Mouse (Mus musculus): ENCODE results near the gene Scn5a. TPM values are rescaled to one million over a fixed set of nuclear protein-coding genes. Genes with fewer than 3 reads are reported as not detected.

Scn5a gene
- total RNA-seq (2021): under 1 TPM; 0.06 to 0.07 TPM
- long read RNA-seq, experiment 1: 0 reads
- long read RNA-seq, experiment 2: 0 reads

GRCm38 (mm10) chr9:119578636-119579438 lies at the start of gene Scn5a:
Gene Scn5a, minus strand, starts transcription at chr9:119579016.
- peak; percentile 24 to 29 for DNase-seq (ENCODE audit: low spot score in 2 of 2)

- no peak for DNase-seq (ENCODE audit: low spot score in 2 of 2)
Observed at GRCm38 (mm10) chr9:119627227-119627626, 48.4 kb upstream of the Scn5a start.

- no peak for DNase-seq (ENCODE audit: low spot score in 2 of 2)
Observed at GRCm38 (mm10) chr9:119624151-119624550, 45.3 kb upstream of the Scn5a start.

GRCm38 (mm10) chr9:119614798-119615197 lies 36.0 kb upstream of the Scn5a start:
- DNase-seq (ENCODE audit: low spot score in 2 of 2): no peak

GRCm38 (mm10) chr9:119610563-119611166 lies 31.8 kb upstream of the Scn5a start:
- DNase-seq (ENCODE audit: low spot score in 2 of 2): no peak

- no peak for DNase-seq (ENCODE audit: low spot score in 2 of 2)
Observed at GRCm38 (mm10) chr9:119606906-119607305, 28.1 kb upstream of the Scn5a start.

- DNase-seq (ENCODE audit: low spot score in 2 of 2): no peak
Observed at GRCm38 (mm10) chr9:119604607-119605006, 25.8 kb upstream of the Scn5a start.

- DNase-seq (ENCODE audit: low spot score in 2 of 2): no peak
Observed at GRCm38 (mm10) chr9:119598501-119598900, 19.7 kb upstream of the Scn5a start.

- no peak for DNase-seq (ENCODE audit: low spot score in 2 of 2)
Observed at GRCm38 (mm10) chr9:119597332-119597731, 18.5 kb upstream of the Scn5a start.

- DNase-seq (ENCODE audit: low spot score in 2 of 2): no peak
Observed at GRCm38 (mm10) chr9:119589592-119589991, 10.8 kb upstream of the Scn5a start.

GRCm38 (mm10) chr9:119588763-119589449 lies 10.1 kb upstream of the Scn5a start:
- DNase-seq (ENCODE audit: low spot score in 2 of 2): no peak

- peak; percentile 72 to 75 for DNase-seq (ENCODE audit: low spot score in 2 of 2)
Observed at GRCm38 (mm10) chr9:119580668-119581067, 1.9 kb upstream of the Scn5a start.

- DNase-seq (ENCODE audit: low spot score in 2 of 2): no peak
Observed at GRCm38 (mm10) chr9:119580187-119580586, 1.4 kb upstream of the Scn5a start.

- DNase-seq (ENCODE audit: low spot score in 2 of 2): no peak
Observed at GRCm38 (mm10) chr9:119578311-119578635, 543 bp downstream of the Scn5a start.

GRCm38 (mm10) chr9:119576977-119577376 lies 1.8 kb downstream of the Scn5a start:
- no peak for DNase-seq (ENCODE audit: low spot score in 2 of 2)

- DNase-seq (ENCODE audit: low spot score in 2 of 2): no peak
Observed at GRCm38 (mm10) chr9:119575732-119576131, 3.1 kb downstream of the Scn5a start.

- DNase-seq (ENCODE audit: low spot score in 2 of 2): no peak
Observed at GRCm38 (mm10) chr9:119574366-119574765, 4.5 kb downstream of the Scn5a start.

- DNase-seq (ENCODE audit: low spot score in 2 of 2): no peak
Observed at GRCm38 (mm10) chr9:119573009-119573408, 5.8 kb downstream of the Scn5a start.

- DNase-seq (ENCODE audit: low spot score in 2 of 2): no peak
Observed at GRCm38 (mm10) chr9:119571411-119571888, 7.4 kb downstream of the Scn5a start.

- no peak for DNase-seq (ENCODE audit: low spot score in 2 of 2)
Observed at GRCm38 (mm10) chr9:119570652-119571051, 8.2 kb downstream of the Scn5a start.

GRCm38 (mm10) chr9:119568732-119569131 lies 10.1 kb downstream of the Scn5a start:
- DNase-seq (ENCODE audit: low spot score in 2 of 2): no peak

GRCm38 (mm10) chr9:119567800-119568199 lies 11.0 kb downstream of the Scn5a start:
- DNase-seq (ENCODE audit: low spot score in 2 of 2): no peak

Data from adrenal gland, adult 18-20 months (tissue).